Mouse (Mus musculus) ES-Bruce4 (cell line): ENCODE measurements around the gene Exog.

ENCODE experiments used
- CTCF ChIP-seq: IDR thresholded peaks from one replicate; pipeline ENCODE4 v1.8.1; 2011; ENCODE audit warnings: low read depth, low read length
- EP300 ChIP-seq: IDR thresholded peaks from 2 replicates; pipeline ENCODE4 v1.6.1; 2011; ENCODE audit warnings: low read depth, low read length; ENCODE audit not compliant: insufficient read depth

- TF ChIP-seq CTCF (no peak), EP300 (no peak)
These were observed 19.3 kb upstream of the Exog start for GRCm38 (mm10) chr9:119425217-119425975.
